9 mouse cellular contexts compared by ENCODE assay signal in the genomic region with DNA sequence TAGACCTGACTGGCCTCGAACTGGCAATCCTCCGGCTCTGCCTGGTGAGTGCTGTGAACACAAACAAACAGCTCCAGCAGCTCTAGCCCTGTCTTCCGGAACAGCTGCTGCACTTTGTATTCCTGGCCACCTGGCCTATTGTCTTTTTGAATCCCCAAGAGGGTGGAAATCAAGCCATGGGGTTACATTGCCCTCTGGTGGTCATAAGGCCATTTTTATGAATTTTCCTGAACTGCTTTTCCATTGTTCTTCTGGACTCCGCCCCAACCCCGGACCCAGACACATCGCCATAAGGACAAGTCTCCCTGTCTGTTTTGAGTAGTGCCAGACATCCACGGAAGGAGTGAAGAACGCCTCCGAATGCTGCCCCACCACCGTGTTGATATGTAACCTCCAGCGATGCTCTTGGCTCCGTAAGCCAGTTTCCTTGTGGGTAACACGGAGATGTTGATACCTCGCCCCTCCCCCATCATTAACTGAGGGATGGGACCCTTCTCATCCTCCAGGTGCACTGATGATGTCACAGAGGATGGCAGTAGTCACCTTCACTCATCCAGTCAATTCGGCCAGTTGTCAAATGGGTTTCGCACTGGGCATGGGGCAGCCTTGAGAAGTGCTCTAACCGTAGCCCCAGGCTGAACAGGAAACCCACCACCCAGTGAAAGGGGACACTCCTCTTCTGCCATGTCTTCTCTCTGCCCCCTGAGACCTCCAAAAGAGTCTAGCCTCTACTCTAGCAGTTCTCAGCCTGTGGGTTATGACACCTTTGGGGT. TPM values are rescaled to one million over a fixed set of nuclear protein-coding genes. Genes with fewer than 3 reads are reported as not detected.
DNase-seq lines count a peak whose midpoint lies in the region; ATAC-seq and TF ChIP-seq lines count a peak whose summit lies in the region.
"Had no signal": no experiment of that assay in that cellular context is flagged by ENCODE, and none has a peak within 500 bp of the region (broad histone marks: within the 10 kb centered on the region; RNA-seq: fewer than 3 reads in every experiment).

No protein-coding gene starts in this region.

- no peaks in the 10 kb centered on the region; the same call in 1 of the 2 replicates for H3K4me1 ChIP-seq in heart, embryonic 12.5 days (replicated peaks)
- no peaks in the 10 kb centered on the region for H3K4me1 ChIP-seq in kidney, embryonic 16.5 days (ENCODE audit: insufficient read depth, low read length)
- no peaks in the 10 kb centered on the region for H3K4me1 ChIP-seq in liver, adult 2 months (ENCODE audit: control insufficient read depth, insufficient read depth, low read length)

- ATAC-seq in erythroblast, adult 5-6 weeks (replicated peaks; ENCODE audit: low FRiP score, poor library complexity, severe bottlenecking), result peak; percentile 54
- peak; percentile 50; the same call in 1 of the 2 replicates for ATAC-seq in heart, embryonic 12.5 days (ENCODE audit: insufficient number of reproducible peaks, low FRiP score)
- ATAC-seq in kidney, embryonic 16.5 days (ENCODE audit: low FRiP score, low TSS enrichment), result peak; percentile 86

- no peak for TF ChIP-seq POLR2A in liver, adult 2 months (IDR thresholded peaks at IDR 0.05; ENCODE audit: extremely low read depth, insufficient read depth, low read length)
- no peak for TF ChIP-seq POLR2A in myocyte (IDR thresholded peaks at IDR 0.05; ENCODE audit: insufficient read length, low read depth)

- 15% methylated on average over 17 of the region's 17 CpGs for WGBS in heart, embryonic 12.5 days
- WGBS in kidney, embryonic 16.5 days, result 14% methylated on average over 17 of the region's 17 CpGs
- 15% methylated on average over 17 of the region's 17 CpGs for WGBS in liver, adult 2 months

- H3K36me3 ChIP-seq in heart, embryonic 12.5 days, result no peaks in the 10 kb centered on the region
- no peaks in the 10 kb centered on the region for H3K36me3 ChIP-seq in kidney, embryonic 16.5 days (ENCODE audit: insufficient read depth, low read length)
- no peaks in the 10 kb centered on the region for H3K36me3 ChIP-seq in liver, adult 2 months (ENCODE audit: control insufficient read depth, insufficient read depth, low read length)
- no peaks in the 10 kb centered on the region for H3K36me3 ChIP-seq in myocyte (ENCODE audit: control insufficient read depth, insufficient read depth)
- no peaks in the 10 kb centered on the region for H3K36me3 ChIP-seq in splenic B cell, adult 2 months (ENCODE audit: control insufficient read depth, insufficient read depth, low read length, poor library complexity, severe bottlenecking)

- H3ac ChIP-seq in myocyte (ENCODE audit: control insufficient read depth, insufficient read length), result no peak overlapping the region

- H3K27me3 ChIP-seq in heart, embryonic 12.5 days (replicated peaks), result peaks cover 8% of the 10 kb centered on the region; the same call in 1 of the 2 replicates
- H3K27me3 ChIP-seq in kidney, embryonic 16.5 days (ENCODE audit: insufficient read depth, low read length), result no peaks in the 10 kb centered on the region
- H3K27me3 ChIP-seq in liver, adult 2 months (ENCODE audit: control insufficient read depth, insufficient read depth, low read length), result no peaks in the 10 kb centered on the region
- peaks cover 7% of the 10 kb centered on the region for H3K27me3 ChIP-seq in myocyte (ENCODE audit: control insufficient read depth, insufficient read depth, insufficient read length)
- no peaks in the 10 kb centered on the region for H3K27me3 ChIP-seq in splenic B cell, adult 2 months (ENCODE audit: control insufficient read depth, insufficient read depth, low read length, poor library complexity, severe bottlenecking)

- H3K9me3 ChIP-seq in heart, embryonic 12.5 days (replicated peaks), result no peaks in the 10 kb centered on the region
- no peaks in the 10 kb centered on the region for H3K9me3 ChIP-seq in kidney, embryonic 16.5 days (ENCODE audit: low read length)

- H3K79me2 ChIP-seq in liver, adult 2 months (ENCODE audit: control insufficient read depth, insufficient read depth, low read length), result no peaks in the 10 kb centered on the region
- H3K79me2 ChIP-seq in myocyte (ENCODE audit: control insufficient read depth, insufficient read depth), result no peaks in the 10 kb centered on the region

- TF ChIP-seq CTCF in liver, adult 2 months (IDR thresholded peaks at IDR 0.05; ENCODE audit: low read depth, low read length), result peak; percentile 42

- no peak overlapping the region for H3K27ac ChIP-seq in heart, embryonic 12.5 days (ENCODE audit: poor library complexity, severe bottlenecking)
- H3K27ac ChIP-seq in kidney, embryonic 16.5 days (ENCODE audit: low read length), result no peak overlapping the region
- H3K27ac ChIP-seq in liver, adult 2 months (replicated peaks; ENCODE audit: insufficient read depth, low read depth, low read length), result no peak overlapping the region

- peak overlapping the region; percentile 43 for H3K4me3 ChIP-seq in heart, embryonic 12.5 days
- H3K4me3 ChIP-seq in kidney, embryonic 16.5 days (ENCODE audit: low read length), result peak overlapping the region; percentile 43
- no peak overlapping the region for H3K4me3 ChIP-seq in liver, adult 2 months (ENCODE audit: insufficient read depth, low read depth, low read length)
- H3K4me3 ChIP-seq in myocyte, result no peak overlapping the region
- H3K4me3 ChIP-seq: erythroblast, embryonic 14.5 days had no signal

- peak; percentile 87 for DNase-seq in CD4-positive helper T cell, adult 2 months (ENCODE audit: low read depth, low spot score)
- peak; percentile 97 for DNase-seq in brain, adult 2 months (ENCODE audit: low read depth, low spot score)
- peak; percentile 76 for DNase-seq in liver, adult 2 months (ENCODE audit: extremely low read depth, low read depth, low spot score)
- DNase-seq in splenic B cell, adult 2 months (ENCODE audit: low read depth, low spot score), result peak; percentile 91

- H3K4me2 ChIP-seq in heart, embryonic 12.5 days, result peak overlapping the region; percentile 67
- peak overlapping the region; percentile 61 for H3K4me2 ChIP-seq in kidney, embryonic 16.5 days (replicated peaks; ENCODE audit: low read depth, low read length)
- peak overlapping the region; percentile 87 for H3K4me2 ChIP-seq in myocyte (ENCODE audit: low read depth)

- H3K9ac ChIP-seq in heart, embryonic 12.5 days, result peak overlapping the region; percentile 42; the same call in 1 of the 2 replicates
- peak overlapping the region; percentile 71 for H3K9ac ChIP-seq in kidney, embryonic 16.5 days (replicated peaks; ENCODE audit: low read length)
- no peak overlapping the region for H3K9ac ChIP-seq in liver, adult 2 months (ENCODE audit: low read depth, low read length)

TF ChIP-seq in myocyte, 11 proteins besides CTCF, POLR2A, EP300 and RAD21:
- no peak for TF ChIP-seq REST (IDR thresholded peaks at IDR 0.05; ENCODE audit: insufficient read depth, insufficient read length)
- TF ChIP-seq MYOD1 (IDR thresholded peaks at IDR 0.05; ENCODE audit: control insufficient read depth in 1 of 3, insufficient read length in 2 of 3, low read depth in 2 of 3), result peak; percentile 88 to 94 (median 90)
- peak; percentile 72 for TF ChIP-seq TCF12 (IDR thresholded peaks at IDR 0.05; ENCODE audit: insufficient read depth, poor library complexity, severe bottlenecking)
- no peak for TF ChIP-seq E2F4 (IDR thresholded peaks at IDR 0.05; ENCODE audit: insufficient read depth)
- no peak for TF ChIP-seq TCF3 (IDR thresholded peaks at IDR 0.05; ENCODE audit: insufficient read length, low read depth)
- TF ChIP-seq MYOG (IDR thresholded peaks at IDR 0.05; ENCODE audit: control insufficient read depth in 1 of 3, insufficient read depth in 1 of 3, insufficient read length in 2 of 3, low read depth in 2 of 3), result peak; percentile 57 to 88 (median 88)

RNA-seq across cellular contexts. Expression of a gene that starts 13.6 kb away (rescaled TPM):
- total RNA-seq in erythroblast, adult 5-6 weeks (2015; ENCODE audit: low replicate concordance), result 19.8 and 26.8 TPM in 2 replicates
- total RNA-seq in erythroblast, adult 5-6 weeks (2017; ENCODE audit: low replicate concordance), result 17.1 and 19.9 TPM in 2 replicates
- 0.54 and 1.3 TPM in 2 replicates for polyA plus RNA-seq in heart, embryonic 12.5 days (2016; fragmentation: Nextera tagmentation; extraction: Ambion mirVana)
- polyA plus RNA-seq in kidney, embryonic 16.5 days (2015; fragmentation: Nextera tagmentation; extraction: Ambion mirVana), result 5.3 and 5.4 TPM in 2 replicates
- 0.28 and 0.34 TPM in 2 replicates for total RNA-seq in liver, adult 2 months (2014; rRNA removed)
- polyA plus RNA-seq in liver, adult 2 months (2012; rRNA removed), result 1.2 and 1.3 TPM in 2 replicates
- 45.0 TPM for polyA plus RNA-seq in myocyte (2012; fragmentation: generic; extraction: Trizol)

RNA-seq across cellular contexts. Expression of a gene that starts 17.3 kb away (rescaled TPM):
- 1.7 TPM in 1 of 2 replicates, not detected in the other for total RNA-seq in erythroblast, adult 5-6 weeks (2015; ENCODE audit: low replicate concordance)
- 0.34 TPM in 1 of 2 replicates, not detected in the other for total RNA-seq in erythroblast, adult 5-6 weeks (2017; ENCODE audit: low replicate concordance)
- polyA plus RNA-seq in heart, embryonic 12.5 days (2016; fragmentation: Nextera tagmentation; extraction: Ambion mirVana), result 5.7 and 6.1 TPM in 2 replicates
- polyA plus RNA-seq in kidney, embryonic 16.5 days (2015; fragmentation: Nextera tagmentation; extraction: Ambion mirVana), result 24.4 and 26.2 TPM in 2 replicates
- 116 and 129 TPM in 2 replicates for total RNA-seq in liver, adult 2 months (2014; rRNA removed)
- 196 and 210 TPM in 2 replicates for polyA plus RNA-seq in liver, adult 2 months (2012; rRNA removed)
- 0.04 TPM for polyA plus RNA-seq in myocyte (2012; fragmentation: generic; extraction: Trizol)

RNA-seq across cellular contexts. Expression of a gene that starts 17.6 kb away (rescaled TPM):
- not detected in 2 replicates for total RNA-seq in erythroblast, adult 5-6 weeks (2015; ENCODE audit: low replicate concordance)
- 3.2 and 5.0 TPM in 2 replicates for total RNA-seq in erythroblast, adult 5-6 weeks (2017; ENCODE audit: low replicate concordance)
- not detected in 2 replicates for polyA plus RNA-seq in heart, embryonic 12.5 days (2016; fragmentation: Nextera tagmentation; extraction: Ambion mirVana)
- polyA plus RNA-seq in kidney, embryonic 16.5 days (2015; fragmentation: Nextera tagmentation; extraction: Ambion mirVana), result not detected in 2 replicates
- 11.2 and 47.8 TPM in 2 replicates for total RNA-seq in liver, adult 2 months (2014; rRNA removed)
- 1.2 and 2.3 TPM in 2 replicates for polyA plus RNA-seq in liver, adult 2 months (2012; rRNA removed)
- polyA plus RNA-seq in myocyte (2012; fragmentation: generic; extraction: Trizol), result not detected
- polyA plus RNA-seq: erythroblast, embryonic 14.5 days had no signal

RNA-seq across cellular contexts. Expression of a gene that starts 32.9 kb away (rescaled TPM):
- total RNA-seq in erythroblast, adult 5-6 weeks (2015; ENCODE audit: low replicate concordance), result 15.8 and 24.9 TPM in 2 replicates
- 58.3 and 60.0 TPM in 2 replicates for total RNA-seq in erythroblast, adult 5-6 weeks (2017; ENCODE audit: low replicate concordance)
- 0.17 and 0.31 TPM in 2 replicates for polyA plus RNA-seq in heart, embryonic 12.5 days (2016; fragmentation: Nextera tagmentation; extraction: Ambion mirVana)
- 0.21 and 0.32 TPM in 2 replicates for polyA plus RNA-seq in kidney, embryonic 16.5 days (2015; fragmentation: Nextera tagmentation; extraction: Ambion mirVana)
- total RNA-seq in liver, adult 2 months (2014; rRNA removed), result 0.27 and 0.28 TPM in 2 replicates
- polyA plus RNA-seq in liver, adult 2 months (2012; rRNA removed), result 0.54 and 0.88 TPM in 2 replicates
- 21.7 TPM for polyA plus RNA-seq in myocyte (2012; fragmentation: generic; extraction: Trizol)

Comparison
In these comparisons a context has a peak if more than half of its experiments do, and no peak if none do; other contexts are left out.
1. H3K4me3 ChIP-seq: peak in heart, embryonic 12.5 days (single experiment) and kidney, embryonic 16.5 days (single experiment); none in liver, adult 2 months (single experiment) and myocyte (single experiment).
2. Peak in every context shown above with its lines, with median percentiles within 50 percentile points of each other: DNase-seq, ATAC-seq and H3K4me2 ChIP-seq.